Mouse (Mus musculus): Measurements from ENCODE around the gene Fam117a.
A peak's percentile ranks its signal among the peaks of the same experiment; 100 is the strongest.

The Fam117a gene

DNA sequence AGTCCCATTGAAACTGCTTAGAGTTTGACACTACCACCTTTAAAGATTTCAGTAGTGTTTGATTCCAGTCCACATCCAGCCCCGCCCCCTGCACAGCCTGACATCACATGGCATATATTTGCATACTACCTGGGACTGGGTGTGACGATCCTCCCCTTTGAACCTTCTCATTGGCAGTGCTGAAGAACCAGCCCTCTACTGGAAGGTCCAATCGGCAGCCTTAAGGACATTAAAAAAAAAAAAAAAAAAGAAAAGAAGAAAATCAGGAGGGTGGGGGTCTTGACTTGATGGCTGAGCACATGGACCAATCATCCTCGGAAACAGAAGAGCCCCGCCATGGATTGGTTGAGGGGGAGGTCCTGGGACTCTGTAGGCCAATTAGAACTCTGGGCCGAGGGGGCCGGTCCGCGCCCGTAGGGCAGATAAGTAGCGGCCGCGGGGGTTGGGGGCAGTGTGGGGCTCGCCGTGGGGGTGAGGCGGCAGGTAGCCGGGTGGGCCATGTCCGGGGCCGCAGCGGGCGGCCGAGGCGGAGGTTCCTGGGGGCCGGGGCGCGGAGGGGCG lies at the start of gene Fam117a:
Gene Fam117a, plus strand, starts transcription at position 451 of the 561 bp plus-strand sequence.
- peak; percentile 92 for DNase-seq (ENCODE audit: low spot score)

DNA sequence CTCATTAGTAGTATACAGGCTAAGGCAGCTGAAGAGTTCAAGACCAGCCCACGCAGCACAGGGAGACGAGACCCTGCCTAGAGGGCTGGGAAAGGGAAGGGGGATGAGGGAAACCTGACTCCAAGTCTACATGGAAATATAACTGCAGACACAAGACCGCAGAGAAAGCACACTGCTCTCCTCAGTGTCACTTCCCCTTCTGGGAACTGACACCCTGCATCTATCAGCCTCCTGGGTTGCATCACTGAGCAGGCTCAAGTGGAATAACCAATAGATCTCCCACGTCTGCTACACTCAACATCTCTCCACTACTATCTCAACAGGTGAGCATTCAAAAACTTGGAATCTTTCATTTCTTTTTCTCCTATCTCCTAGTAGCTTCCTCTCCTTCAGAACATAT lies 44.8 kb upstream of the Fam117a start:
- DNase-seq (ENCODE audit: low spot score), result no peak

DNA sequence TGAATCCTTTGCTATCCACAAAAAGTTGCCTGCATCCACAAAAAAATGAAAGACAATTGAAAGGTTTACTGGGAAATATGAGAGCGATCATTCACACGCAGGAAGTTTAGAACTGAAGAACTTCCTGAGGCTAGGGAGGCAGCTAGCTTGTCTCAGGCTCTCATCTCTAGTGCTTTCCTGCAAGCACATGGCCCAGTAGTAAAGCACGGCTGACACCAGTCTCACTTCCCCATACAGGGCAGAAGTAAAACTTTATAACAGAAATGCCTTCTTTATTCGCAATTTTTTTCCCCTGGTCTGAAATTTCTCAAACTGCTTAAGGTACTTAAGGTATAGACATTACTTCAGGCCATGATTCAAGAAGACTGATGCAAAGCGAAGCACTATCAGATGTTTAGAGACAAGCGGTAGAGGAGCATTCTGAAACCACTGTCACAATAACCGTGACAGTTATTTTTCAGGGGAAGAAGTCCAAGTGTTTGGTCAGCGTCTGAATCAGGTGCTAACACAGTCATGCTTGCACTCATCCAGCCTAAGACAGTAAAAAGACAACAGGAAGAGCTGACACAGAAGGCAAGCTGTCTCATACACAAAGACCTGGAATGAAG lies 43.7 kb upstream of the Fam117a start:
- DNase-seq (ENCODE audit: low spot score), result no peak

DNA sequence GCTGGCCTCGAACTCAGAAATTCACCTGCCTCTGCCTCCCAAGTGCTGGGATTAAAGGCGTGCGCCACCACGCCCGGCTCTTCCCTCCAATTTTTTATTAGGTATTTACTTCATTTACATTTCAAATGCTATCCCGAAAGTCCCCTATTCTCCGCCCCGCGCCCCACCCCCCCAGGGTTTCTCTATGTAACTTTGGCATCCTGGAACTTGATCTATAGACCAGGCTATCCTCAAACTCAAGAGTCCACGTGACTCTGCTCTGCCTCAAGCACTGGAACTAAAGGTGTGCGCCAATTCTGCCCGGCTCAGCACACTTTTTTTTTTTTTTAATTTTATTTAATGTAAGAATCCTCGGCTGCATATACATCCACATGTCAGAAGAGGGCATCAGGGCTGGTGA lies 41.1 kb upstream of the Fam117a start:
- no peak for DNase-seq (ENCODE audit: low spot score)

DNA sequence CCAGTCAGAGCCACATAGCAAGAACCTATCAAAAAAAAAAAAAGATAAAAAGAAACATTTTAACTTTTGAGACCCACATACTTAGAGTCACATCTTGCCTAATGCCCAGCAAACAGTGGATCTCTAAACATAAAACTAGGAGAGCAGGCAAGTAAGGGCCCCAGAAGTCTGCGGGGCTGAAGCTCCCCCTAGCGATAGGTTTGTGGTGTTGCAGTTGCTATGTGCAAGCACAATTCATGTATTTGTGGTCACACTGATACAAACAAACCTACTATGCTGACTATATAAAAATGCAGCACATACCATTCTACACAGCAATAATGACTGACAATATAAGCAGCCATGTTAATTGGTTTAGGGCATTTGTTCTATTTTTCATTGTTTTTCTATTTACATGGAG lies 38.7 kb upstream of the Fam117a start:
- peak; percentile 53 for DNase-seq (ENCODE audit: low spot score)

DNA sequence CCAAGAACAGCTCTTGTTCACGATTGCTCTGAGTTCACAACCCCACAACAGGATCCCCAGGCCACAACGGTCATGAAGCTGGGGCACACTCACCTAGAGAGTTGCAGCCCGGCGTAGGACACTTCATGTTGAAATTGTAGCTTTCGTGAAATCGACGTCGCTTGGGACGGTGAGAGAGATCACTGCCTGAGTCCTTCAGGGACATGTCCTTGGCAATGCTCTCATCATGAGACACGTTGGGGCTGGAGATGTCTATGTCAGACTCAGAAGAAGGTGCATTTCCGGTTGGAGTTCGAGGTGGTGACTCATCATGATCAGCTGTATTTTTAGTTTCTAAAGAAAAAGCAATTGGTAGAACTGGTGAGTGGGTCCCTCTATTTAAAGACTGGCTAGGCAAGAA lies 36.9 kb upstream of the Fam117a start:
- DNase-seq (ENCODE audit: low spot score), result no peak

DNA sequence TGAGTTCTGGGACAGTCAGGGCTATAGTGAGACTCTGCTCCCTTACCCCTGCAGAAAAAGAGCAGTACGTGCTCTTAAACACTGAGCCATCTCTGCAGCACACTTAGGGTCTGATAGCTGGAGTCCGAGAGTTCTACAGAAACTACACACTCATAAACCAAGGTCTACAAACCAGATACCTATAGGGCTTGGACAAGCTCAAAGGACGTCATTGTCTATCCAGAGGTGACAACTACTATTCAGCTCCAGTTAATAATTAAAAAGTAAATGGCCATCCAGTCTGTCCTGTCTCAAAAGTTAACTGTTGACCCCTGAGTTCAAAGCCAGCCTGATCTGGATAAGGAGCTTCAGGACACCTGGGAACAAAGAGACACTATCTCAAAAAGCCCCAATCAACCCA lies 35.0 kb upstream of the Fam117a start:
- no peak for DNase-seq (ENCODE audit: low spot score)

DNA sequence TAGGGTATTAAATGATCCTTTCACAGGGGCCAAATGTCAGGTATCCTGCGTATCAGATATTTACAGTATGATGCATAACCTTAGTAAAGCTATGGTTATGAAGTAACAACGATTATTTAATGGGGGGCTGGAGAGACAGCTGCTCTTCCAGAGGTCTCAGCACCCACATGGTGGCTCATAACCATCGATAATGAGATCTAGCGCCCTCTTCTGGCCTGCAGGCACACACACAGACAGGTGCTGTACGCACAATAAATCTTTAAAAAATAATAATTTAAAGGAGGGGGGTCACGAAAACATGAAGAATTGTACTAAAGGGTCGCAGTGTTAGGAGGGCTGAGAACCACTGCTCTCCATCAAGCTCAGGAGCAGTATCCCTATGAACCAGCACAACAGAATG lies 31.2 kb upstream of the Fam117a start:
- no peak for DNase-seq (ENCODE audit: low spot score)

DNA sequence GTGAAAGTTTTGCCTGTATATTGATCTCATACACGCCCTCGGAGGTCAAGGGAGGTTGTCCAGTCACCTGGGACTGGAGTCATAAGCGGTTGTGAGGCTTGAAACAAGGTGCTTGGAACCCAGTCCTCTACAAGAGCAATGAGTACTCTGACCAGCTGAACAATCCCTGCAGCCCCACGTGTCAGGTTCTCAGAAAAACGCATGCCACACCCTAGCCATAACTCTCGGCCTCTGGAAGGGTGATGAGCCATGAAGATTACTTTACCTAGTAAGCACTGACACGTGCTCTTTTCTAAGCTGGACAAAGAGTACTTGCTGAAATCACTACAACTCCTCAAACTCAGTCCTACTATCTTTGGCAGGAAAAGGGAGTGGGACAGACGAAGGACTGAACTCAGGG lies 29.3 kb upstream of the Fam117a start:
- DNase-seq (ENCODE audit: low spot score), result no peak

DNA sequence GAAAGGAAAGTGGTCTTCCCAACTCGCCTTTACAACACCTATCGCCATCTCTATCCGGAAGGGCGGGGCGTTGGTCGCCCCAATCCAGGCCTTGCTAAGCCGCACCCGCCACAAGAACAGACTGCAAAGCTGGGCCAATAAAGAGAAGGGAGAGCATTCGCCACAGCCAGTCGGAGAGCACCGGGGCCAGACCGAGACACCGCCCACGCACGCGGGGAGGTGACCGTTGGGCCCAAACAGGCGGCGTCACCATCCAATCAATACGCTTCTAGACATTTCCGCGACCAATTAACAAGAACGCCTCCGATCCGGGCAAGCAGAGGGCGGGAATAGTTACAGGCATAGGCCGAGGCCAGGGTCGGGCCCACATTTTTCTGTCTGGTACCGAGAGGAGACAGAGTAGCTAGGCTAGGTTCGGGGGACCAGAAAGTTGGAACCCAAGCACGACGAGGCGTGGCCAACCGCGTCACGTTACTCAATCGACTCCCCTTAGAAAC lies 27.3 kb upstream of the Fam117a start:
- DNase-seq (ENCODE audit: low spot score), result peak; percentile 99

DNA sequence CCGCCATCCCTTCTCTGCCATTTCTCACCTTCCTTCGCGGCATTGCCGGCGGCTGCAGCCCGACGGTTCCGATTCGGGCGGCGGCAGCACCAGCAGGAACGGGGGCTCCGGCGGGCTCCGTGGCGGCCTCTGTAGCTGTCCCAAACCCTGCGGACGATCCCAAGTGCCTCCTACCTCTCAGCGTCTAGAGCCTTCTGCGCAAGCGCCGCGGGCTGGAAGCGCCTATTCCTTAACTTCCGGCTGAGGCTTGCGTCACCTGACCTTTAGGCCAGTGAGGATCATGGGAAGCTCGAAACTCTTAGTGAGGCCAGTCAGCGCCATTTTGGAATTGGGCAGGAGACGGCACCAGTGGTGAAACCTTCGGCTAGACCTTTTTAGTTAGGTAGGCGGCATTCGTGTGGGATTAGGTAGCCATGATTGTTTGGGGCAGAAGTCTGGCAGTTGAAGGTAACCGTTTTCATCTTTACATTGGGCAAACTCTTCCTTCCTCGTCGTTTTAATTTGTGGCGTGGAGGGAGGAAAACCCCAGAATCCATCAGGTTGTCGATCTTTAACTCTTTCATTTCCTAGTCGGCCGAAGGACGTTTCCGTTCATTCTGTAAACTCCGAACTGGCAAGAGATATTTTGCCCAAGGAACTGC lies 26.7 kb upstream of the Fam117a start, which contains the start of gene Kat7:
Gene Kat7, minus strand, starts transcription at position 240 of the 641 bp plus-strand sequence.
- peak; percentile 100 for DNase-seq (ENCODE audit: low spot score)

DNA sequence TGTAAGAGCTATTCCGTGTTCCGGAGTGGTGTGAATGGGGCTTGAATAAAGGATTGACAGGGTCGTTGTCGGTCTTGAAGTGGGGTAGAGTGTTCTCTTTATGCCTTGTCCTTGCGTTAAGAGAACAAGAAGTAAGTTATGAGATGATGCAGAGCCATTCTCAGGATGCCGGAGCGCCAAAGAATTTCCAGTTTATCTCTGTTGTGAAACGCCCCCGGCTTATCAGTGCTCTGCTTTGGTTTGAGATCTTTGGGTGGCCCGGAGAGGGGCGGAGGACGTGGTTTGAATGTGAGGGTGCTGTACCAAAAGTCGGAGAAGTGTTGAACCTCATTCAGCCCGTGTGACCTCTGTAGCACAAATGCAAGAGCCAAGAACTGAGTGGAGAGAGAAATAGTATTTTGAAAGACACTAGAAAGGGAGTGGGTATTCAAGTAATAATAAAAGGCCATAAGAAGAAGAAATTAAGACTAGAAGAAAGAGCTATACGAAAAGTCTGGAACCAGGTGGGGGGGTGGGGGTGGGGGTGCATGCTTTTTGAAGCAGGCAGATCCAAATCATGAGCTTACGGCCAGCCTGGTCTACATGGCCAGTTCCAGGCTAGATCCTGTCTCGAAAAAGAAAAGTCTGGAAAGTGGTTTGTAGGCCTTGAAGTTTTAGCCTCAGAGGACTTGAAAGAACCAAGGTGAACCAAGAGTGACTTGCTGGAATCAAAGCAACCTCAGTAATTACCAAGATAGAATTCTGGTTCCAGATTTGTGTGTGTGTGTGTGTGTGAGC lies 26.0 kb upstream of the Fam117a start:
- DNase-seq (ENCODE audit: low spot score), result peak; percentile 73

DNA sequence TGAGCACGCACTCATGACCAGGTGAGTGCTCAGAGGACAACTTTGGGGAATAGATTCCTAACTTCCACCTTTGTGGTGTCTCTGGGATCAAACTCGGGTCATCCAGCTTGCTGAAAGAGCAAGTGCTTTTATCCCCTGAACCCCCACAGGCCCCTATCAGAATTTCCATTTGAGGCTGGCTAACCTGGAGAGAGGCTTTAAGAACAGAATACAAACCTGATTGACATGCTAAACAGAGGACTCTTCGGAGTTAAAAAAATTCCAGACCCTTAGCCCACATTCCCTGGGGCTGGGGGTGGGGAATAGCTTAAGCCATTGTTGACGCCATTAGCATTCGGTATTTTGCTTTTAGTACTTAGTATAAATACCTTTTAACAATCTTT lies 25.4 kb upstream of the Fam117a start:
- peak; percentile 20 for DNase-seq (ENCODE audit: low spot score)

DNA sequence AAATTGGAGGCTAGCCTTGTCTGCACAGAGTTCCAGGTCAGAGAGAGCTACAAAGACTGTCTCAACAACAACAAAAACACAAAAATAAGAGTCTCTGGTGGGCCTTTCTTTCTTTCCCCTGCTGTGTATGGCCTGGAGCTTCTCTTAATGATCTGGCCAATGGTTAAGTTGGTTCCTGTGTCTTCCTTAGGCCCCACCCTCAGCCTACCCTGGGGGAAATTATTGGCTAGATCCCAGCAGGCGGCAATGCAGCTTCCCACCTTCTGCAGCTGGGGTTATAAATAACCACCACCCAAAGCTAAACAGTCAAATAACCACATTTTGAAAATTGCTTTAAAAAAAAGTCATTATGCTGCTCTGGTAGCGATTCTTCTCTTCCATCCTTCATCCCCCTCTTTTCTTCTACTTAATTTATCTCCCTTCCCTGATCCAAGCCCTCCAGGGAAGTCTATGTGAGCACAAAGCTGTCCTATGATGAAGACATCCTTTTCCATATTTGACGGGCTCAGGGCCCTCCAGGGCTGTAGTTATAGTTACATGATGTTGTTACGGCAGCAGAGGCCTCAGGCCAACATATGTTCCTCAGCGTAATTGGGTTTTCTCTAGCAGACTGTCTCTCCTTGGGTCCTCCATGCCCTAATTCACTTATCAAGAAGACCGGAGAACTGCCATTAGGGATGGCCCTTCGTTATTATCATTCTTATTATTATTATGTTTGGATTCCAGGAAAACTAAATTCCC lies 21.4 kb upstream of the Fam117a start:
- DNase-seq (ENCODE audit: low spot score), result no peak

DNA sequence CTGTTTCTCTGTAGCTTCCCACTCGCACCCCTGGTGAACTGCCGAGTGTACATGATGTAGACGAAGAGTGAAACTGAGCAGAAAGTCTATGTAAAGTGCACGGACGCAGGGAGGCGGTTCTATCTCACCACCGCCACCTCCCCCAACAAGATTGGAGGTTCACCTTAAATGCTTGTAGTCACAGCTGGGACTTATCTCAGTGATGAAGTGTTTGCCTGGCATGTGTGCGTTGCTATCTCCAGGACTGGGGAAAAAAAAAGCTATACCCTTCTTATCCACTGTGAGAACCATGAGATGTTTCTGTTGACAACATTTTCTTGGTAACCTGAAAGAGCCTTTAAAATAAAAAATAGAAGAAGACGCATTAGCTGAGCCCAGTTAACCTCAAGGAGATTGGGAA lies 18.7 kb upstream of the Fam117a start:
- no peak for DNase-seq (ENCODE audit: low spot score)

DNA sequence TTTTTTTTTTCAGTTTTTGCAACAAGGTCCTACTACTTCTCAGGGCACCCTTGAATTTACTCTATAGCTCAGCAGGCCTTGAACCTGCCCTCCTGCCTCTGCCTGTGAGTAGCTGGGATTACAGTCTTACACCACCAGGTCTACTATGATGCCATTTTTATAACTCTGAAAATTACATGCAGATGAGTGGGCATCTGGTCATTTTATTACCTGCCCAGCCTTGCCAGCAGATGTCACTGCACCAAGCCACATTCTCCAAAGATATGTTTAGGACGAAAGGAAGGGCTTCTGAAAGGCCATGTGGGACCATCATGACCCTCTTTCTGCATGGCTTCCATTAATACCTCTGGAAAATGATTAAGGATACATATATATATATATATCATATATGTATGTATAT lies 17.3 kb upstream of the Fam117a start:
- peak; percentile 39 for DNase-seq (ENCODE audit: low spot score)

DNA sequence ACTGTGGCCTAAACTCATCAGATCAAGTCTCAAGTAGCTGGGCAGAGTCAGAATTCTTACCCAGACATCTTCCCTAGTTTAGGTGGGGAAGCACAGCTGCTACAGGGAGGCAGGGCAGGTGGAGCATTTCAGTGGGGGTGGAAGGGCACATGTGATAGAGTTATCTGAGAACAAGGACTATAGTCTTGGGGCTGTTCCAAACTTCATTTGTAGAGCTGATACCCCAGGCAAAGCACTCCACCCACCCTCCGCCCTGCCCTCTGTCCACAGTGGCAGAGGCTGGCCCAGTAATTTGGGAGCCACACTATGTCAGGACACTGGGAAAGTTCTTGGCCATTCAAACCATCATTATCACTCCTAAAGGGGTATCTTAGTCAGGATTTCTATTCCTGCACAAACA lies 16.8 kb upstream of the Fam117a start:
- no peak for DNase-seq (ENCODE audit: low spot score)

DNA sequence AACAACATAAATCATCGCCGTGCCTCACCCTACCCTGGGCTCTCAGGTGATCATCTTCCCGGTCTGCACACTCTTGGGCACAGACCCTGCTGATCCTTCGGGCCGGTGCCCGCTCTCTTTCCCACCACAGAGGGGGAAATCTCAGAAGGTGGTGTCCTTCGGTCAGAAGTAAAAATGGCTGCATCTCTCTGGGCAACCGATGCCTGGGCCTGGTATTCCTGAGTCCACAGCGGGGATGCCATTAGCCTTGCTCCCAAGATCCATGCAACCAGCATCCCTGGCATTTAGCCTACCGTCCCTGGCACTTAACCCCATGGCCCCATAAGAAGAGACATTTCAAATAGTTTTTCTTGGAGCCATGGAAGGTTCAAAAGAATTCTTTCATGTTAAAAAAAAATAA lies 12.6 kb upstream of the Fam117a start:
- no peak for DNase-seq (ENCODE audit: low spot score)

DNA sequence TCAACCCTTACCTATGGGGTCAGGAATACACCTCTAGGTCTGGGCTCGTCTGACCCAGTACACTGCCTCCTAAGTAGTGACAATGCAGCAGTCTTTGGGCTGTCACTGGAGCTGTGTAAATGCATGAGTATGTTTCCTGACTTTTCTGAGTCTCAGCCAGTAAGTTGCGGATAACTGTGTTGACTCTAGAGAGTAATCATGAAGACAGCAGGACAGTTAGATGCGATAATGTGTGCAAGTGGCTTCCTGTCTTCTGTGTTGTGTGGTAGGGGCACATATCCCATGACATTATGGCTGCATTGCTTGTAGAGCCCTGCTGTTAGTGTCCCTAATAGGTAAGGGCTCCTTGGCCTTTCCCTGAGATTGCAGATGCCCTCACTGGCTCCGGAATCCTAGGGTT lies 11.0 kb upstream of the Fam117a start:
- DNase-seq (ENCODE audit: low spot score), result no peak

DNA sequence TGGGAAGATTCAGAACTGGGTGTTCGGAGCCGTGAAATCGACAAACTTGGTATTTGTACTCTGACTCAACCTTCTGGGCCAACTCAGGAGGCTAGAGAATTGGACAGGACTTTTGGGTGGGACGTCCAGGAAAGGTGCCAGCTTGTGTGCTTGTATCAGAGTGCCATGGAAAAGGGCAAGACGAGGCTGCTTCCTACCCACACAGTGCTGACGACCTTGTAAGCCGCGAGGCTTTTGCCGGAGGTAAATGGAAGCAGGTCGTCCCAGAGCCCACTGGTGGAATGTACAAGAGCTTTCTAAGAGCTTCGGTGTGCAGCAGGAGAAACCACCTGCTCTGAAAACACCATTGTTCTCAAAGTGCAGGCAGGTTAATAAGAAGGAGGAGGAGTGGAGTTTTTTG lies 10.6 kb upstream of the Fam117a start:
- DNase-seq (ENCODE audit: low spot score), result no peak

DNA sequence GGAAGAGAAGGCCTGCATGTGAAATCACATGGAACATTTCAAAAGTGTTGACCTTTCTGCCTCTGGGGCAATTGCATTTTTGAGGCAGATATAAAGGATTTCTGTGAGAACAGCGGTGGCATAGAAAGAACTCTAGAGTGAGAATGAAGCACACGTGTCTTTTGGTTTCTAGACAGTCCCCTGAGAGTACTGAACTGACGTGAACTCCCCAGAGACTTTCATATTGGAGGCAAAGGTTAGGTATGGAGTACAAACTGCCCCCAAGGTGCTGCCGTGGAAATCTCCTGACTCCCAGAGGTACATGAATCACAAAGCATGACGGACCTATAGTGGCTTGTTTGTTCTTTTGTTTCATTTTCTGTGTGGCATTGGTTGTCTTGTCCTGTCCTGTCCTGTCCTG lies 8.2 kb upstream of the Fam117a start:
- DNase-seq (ENCODE audit: low spot score), result no peak

DNA sequence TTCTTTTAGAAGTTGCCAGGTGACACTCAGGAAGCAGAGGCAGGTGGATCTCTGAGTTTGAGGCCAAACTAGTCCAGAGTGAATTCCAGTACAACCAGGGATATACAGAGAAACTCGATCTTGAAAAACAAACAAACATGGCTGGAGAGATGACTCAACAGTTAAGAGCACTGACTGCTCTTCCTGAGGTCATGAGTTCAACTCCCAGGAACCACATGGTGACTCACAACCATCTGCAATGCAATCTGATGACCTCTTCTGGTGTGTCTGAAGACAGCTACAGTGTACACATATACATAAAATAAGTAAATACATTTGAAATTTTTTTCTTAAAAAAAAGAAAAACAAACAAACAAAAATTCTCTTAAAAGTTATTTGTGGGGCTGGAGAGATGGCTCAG lies 6.2 kb upstream of the Fam117a start:
- peak; percentile 47 for DNase-seq (ENCODE audit: low spot score)
